Mouse (Mus musculus): Measurements from ENCODE around the gene Rtn4r. TPM values are rescaled to one million over a fixed set of nuclear protein-coding genes. Genes with fewer than 3 reads are reported as not detected.

Gene Rtn4r
- polyA plus RNA-seq, 1 experiment from 2014 or later, result 13.4 TPM

- H3K9ac ChIP-seq (replicated peaks), result no peak overlapping the region
- 78% methylated on average over 3 of the region's 3 CpGs for WGBS
- no peak overlapping the region for H3K4me3 ChIP-seq (replicated peaks)
- no peak for ATAC-seq
- no peak overlapping the region for H3K27ac ChIP-seq
- H3K4me2 ChIP-seq (replicated peaks), result no peak overlapping the region
- no peaks in the 10 kb centered on the region for H3K36me3 ChIP-seq
- H3K4me1 ChIP-seq (replicated peaks), result peaks cover 36% of the 10 kb centered on the region
- H3K27me3 ChIP-seq, result peaks cover 39% of the 10 kb centered on the region
- no peaks in the 10 kb centered on the region for H3K9me3 ChIP-seq
These were observed 1.2 kb upstream of the Rtn4r start for GRCm38 (mm10) chr16:18126211-18126610.

DNA sequence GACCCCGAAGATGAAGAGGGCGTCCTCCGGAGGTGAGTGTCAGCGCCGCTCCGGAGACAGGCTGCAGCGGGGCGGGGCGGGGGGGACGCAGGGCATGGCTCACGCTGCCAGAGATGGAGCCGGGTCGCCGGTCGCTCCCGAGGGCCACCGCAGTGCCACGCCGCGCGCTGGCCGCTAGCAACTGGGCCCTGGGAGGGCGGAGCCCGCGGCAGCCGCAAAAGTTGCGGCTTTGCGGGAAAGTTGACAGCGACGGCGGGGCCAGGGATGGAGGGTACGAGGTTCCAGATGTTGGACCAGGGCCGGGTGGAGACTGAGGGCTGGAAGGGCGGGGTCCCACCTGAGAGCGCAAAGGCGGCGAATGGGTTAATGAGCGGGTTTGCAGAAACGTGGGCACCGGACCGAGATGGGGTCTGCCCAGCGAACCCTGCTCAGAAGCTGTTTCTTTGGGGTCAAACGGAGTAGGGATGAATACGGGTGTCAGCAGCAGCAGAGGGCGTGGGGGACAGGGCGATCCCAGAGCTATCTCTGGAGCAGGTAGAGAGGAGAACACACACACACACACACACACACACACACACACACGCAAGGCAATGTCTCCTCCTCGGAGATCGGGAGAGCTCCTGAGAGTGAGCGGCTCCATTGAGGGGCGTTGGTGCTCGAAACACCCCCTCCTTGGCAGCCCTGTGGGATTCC lies 575 bp downstream of the Rtn4r start:
- ATAC-seq, result peak; percentile 58
- Histone ChIP-seq H3K36me3 (no peaks in the 10 kb centered on the region), H3K9me3 (no peaks in the 10 kb centered on the region), H3K9ac (replicated peaks) (peak overlapping the region; percentile 92), H3K4me1 (replicated peaks) (peaks cover 38% of the 10 kb centered on the region), H3K27me3 (peaks cover 42% of the 10 kb centered on the region), H3K4me3 (replicated peaks) (peak overlapping the region; percentile 77), H3K27ac (peak overlapping the region; percentile 83), H3K4me2 (replicated peaks) (peak overlapping the region; percentile 86)
- 1% methylated on average over 52 of the region's 52 CpGs for WGBS

DNA sequence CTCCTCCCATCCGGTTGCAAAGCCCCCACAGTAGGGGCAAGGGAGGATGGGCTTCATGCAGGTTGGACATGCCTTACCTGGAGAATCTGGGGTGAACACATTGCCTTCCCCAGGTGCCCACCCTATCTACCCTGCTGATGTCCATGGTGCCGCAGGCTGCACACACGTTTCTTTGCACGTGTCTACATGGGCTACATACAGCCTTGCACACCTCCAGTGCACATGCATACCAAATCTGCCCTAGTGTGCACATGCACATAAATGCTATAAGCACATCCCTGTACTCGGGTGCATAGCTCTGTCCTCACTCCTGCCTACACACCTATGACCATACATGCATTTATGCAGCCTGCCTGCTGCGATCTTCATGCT lies 1.1 kb downstream of the Rtn4r start:
- WGBS, result 55% methylated on average over 6 of the region's 6 CpGs
- no peaks in the 10 kb centered on the region for H3K36me3 ChIP-seq
- H3K9ac ChIP-seq (replicated peaks), result peak overlapping the region; percentile 92
- 0 out of 2 replicates have a peak overlapping the region, but pooled peaks have one; percentile 3 for H3K27ac ChIP-seq
- peak; percentile 7; the same call in 1 of the 2 replicates for ATAC-seq
- H3K4me2 ChIP-seq (replicated peaks), result peak overlapping the region; percentile 86
- H3K27me3 ChIP-seq, result peaks cover 42% of the 10 kb centered on the region
- H3K9me3 ChIP-seq, result no peaks in the 10 kb centered on the region
- H3K4me1 ChIP-seq (replicated peaks), result peaks cover 38% of the 10 kb centered on the region
- H3K4me3 ChIP-seq (replicated peaks), result peak overlapping the region; percentile 77

DNA sequence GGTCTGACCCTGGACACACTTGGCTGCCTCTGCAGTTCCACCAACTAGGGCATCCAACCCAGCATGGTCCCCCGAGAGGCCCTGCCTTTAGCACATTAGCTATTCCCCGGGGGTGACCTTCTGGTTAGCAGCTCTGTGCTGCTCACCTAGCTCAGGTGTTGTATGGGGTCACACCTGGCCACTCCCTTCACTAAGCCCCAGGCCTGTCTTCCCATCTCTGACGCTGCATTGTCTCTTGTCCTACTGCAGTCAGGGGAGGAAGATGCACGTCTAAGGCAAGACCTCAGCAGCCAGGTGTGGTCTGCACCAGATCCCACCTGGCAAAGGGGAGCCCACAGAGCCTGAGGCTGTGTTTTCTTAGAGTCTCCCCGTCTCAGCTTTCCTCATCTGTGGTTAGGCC lies 2.0 kb downstream of the Rtn4r start:
- peak overlapping the region; percentile 92; the same call in 1 of the 2 replicates for H3K9ac ChIP-seq (replicated peaks)
- peak overlapping the region; percentile 77 for H3K4me3 ChIP-seq (replicated peaks)
- H3K4me1 ChIP-seq (replicated peaks), result peaks cover 38% of the 10 kb centered on the region
- no peak overlapping the region for H3K27ac ChIP-seq
- H3K9me3 ChIP-seq, result no peaks in the 10 kb centered on the region
- H3K36me3 ChIP-seq, result no peaks in the 10 kb centered on the region
- 66% methylated on average over 5 of the region's 5 CpGs for WGBS
- peaks cover 37% of the 10 kb centered on the region for H3K27me3 ChIP-seq
- peak overlapping the region; percentile 86 for H3K4me2 ChIP-seq (replicated peaks)
- no peak for ATAC-seq

- Histone ChIP-seq H3K4me1 (replicated peaks) (peaks cover 38% of the 10 kb centered on the region), H3K36me3 (no peaks in the 10 kb centered on the region), H3K9ac (replicated peaks) (no peak overlapping the region), H3K4me2 (replicated peaks) (peak overlapping the region; percentile 7; the same call in 1 of the 2 replicates), H3K27ac (no peak overlapping the region), H3K27me3 (peaks cover 35% of the 10 kb centered on the region), H3K9me3 (no peaks in the 10 kb centered on the region), H3K4me3 (replicated peaks) (no peak overlapping the region)
- ATAC-seq, result no peak
- 70% methylated on average over 4 of the region's 4 CpGs for WGBS
These were observed 2.8 kb downstream of the Rtn4r start for GRCm38 (mm10) chr16:18130288-18130687.

DNA sequence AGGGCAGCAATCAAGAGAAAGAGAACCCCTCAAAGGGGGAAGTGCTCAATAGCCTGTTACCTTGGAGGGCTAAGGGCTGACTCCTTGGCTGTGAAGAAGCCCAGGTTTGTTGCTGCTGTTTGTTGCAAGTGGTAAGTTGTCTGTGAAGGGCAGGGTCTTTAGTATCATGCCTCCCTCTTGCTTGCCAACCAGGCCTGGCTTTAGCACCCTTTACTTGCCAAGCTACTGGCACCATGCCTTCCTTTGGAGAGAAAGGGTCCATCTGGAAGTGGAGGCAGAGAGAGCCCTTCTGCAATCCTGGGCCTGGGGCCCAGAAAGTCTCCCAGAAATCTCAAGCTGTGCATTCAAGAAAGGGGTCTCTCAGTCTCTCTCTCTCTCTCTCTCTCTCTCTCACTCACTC lies 3.3 kb downstream of the Rtn4r start:
- H3K27ac ChIP-seq, result 0 out of 2 replicates have a peak overlapping the region, but pooled peaks have one; percentile 25
- peaks cover 31% of the 10 kb centered on the region for H3K27me3 ChIP-seq
- no peak overlapping the region for H3K9ac ChIP-seq (replicated peaks)
- H3K36me3 ChIP-seq, result no peaks in the 10 kb centered on the region
- no peak overlapping the region for H3K4me3 ChIP-seq (replicated peaks)
- H3K4me2 ChIP-seq (replicated peaks), result peak overlapping the region; percentile 7; the same call in 1 of the 2 replicates
- peaks cover 38% of the 10 kb centered on the region for H3K4me1 ChIP-seq (replicated peaks)
- no peaks in the 10 kb centered on the region for H3K9me3 ChIP-seq
- no peak for ATAC-seq

DNA sequence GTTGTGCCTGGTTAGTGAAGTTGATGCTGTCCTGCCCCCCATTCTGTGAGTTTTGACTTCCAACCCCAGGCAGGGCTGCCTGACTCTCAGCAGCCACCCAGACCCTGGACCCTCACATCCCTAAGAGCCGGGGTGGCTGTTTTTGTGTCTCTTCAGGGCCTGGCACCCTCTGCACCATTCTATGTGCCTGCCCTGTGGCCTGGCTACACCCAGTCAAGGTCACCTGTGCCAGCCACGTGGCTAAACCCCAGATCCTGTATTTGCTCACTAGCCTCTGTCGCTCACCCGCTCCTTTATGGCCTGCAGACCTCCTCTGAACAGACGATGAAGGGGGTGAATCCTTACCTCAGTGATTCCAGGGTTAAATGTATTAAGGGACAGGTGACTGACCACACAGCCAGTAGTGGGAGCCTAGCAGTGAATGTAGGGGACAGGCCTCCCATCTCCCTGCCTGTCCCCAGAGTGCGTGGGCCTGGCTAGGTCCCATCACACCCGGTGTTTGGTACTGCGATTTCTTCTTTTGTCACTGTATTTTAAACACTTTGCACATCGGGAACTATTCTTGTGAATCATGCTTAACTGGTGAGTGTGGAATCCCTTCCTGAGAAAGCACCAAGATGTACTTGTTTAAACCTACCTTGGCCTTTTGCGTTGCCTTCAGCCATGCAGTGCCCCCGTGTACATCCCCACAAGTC lies 4.0 kb downstream of the Rtn4r start:
- Histone ChIP-seq H3K9ac (replicated peaks) (no peak overlapping the region; the same call in 1 of the 2 replicates), H3K36me3 (no peaks in the 10 kb centered on the region), H3K27me3 (peaks cover 26% of the 10 kb centered on the region), H3K4me1 (replicated peaks) (peaks cover 42% of the 10 kb centered on the region), H3K9me3 (no peaks in the 10 kb centered on the region), H3K27ac (no peak overlapping the region), H3K4me3 (replicated peaks) (no peak overlapping the region), H3K4me2 (replicated peaks) (no peak overlapping the region)
- whole genome bisulfite sequencing, result 84% methylated on average over 11 of the region's 11 CpGs
- no peak for ATAC-seq

DNA sequence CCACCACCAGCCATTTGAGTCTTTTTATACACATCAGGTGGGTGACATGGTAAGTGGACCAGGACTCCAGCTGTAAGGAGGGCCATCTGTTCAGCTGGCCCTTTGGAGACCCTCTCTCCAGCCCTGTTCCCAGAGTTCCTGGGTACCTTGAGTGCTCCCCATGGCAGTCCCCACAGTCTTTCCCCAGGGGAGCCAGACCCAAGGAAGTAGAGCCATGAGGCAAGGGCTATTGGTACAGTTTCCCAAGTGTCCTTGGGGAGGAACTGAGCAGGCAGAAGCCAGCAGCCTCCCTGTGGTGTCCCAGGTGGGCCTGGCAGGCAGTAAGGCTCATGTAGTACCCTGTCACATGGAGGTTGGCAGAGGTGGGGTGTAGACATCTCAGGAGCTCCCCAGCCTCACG lies 4.6 kb downstream of the Rtn4r start:
- WGBS, result 77% methylated on average over 1 of the region's 1 CpGs
- Histone ChIP-seq H3K27me3 (peaks cover 21% of the 10 kb centered on the region), H3K4me3 (replicated peaks) (no peak overlapping the region), H3K9me3 (no peaks in the 10 kb centered on the region), H3K9ac (replicated peaks) (no peak overlapping the region), H3K36me3 (no peaks in the 10 kb centered on the region), H3K4me2 (replicated peaks) (no peak overlapping the region), H3K27ac (no peak overlapping the region), H3K4me1 (replicated peaks) (peaks cover 37% of the 10 kb centered on the region)
- no peak for ATAC-seq

- Histone ChIP-seq H3K9ac (replicated peaks) (no peak overlapping the region), H3K4me3 (replicated peaks) (no peak overlapping the region), H3K27me3 (peaks cover 21% of the 10 kb centered on the region), H3K4me2 (replicated peaks) (no peak overlapping the region), H3K4me1 (replicated peaks) (peaks cover 37% of the 10 kb centered on the region), H3K9me3 (no peaks in the 10 kb centered on the region), H3K27ac (no peak overlapping the region), H3K36me3 (no peaks in the 10 kb centered on the region)
- WGBS, result 88% methylated on average over 3 of the region's 3 CpGs
- no peak for ATAC-seq
These were observed 5.1 kb downstream of the Rtn4r start for GRCm38 (mm10) chr16:18132575-18132974.

DNA sequence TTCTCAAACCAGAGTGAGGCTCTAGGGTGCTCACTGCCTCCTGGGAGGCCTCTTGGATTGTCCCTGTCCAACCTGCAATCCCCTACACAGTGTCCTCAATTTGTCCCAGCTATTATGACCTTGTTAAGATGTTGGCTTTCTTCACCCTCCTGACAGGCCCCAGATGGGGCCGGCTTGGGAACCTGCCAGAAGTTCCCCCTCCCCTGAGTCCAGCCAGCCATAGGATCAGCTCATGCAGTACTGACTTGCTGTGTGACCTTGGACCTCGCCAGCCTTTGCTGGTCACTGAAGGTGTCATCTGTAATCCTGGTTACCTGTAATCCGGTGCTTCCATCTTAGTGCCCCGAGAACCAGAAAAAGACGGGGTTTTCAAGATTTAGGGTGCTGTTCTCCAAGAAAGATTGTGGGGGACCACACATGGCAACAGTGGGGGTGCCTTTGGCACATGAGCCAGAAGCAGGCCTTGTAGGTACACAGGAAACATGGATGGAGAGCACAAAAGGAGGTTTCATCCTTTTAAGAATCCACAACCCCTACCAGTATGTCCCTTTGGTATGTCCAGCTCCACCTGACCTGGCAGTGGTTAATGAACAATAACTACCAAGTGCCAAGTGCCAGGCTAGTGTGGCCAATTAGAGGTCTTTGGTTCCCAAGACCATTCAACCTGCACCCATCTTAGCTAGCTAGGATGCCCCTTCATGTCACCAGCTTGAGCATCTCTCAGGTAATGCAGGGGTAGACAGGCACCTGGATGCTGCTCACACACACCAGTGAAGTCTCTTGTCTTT lies 5.9 kb downstream of the Rtn4r start:
- no peak overlapping the region for H3K27ac ChIP-seq
- 92% methylated on average over 5 of the region's 5 CpGs for WGBS
- peaks cover 33% of the 10 kb centered on the region for H3K4me1 ChIP-seq (replicated peaks)
- H3K4me3 ChIP-seq (replicated peaks), result no peak overlapping the region
- H3K36me3 ChIP-seq, result no peaks in the 10 kb centered on the region
- H3K9ac ChIP-seq (replicated peaks), result no peak overlapping the region
- peaks cover 16% of the 10 kb centered on the region for H3K27me3 ChIP-seq
- H3K9me3 ChIP-seq, result no peaks in the 10 kb centered on the region
- no peak overlapping the region for H3K4me2 ChIP-seq (replicated peaks)
- no peak for ATAC-seq

DNA sequence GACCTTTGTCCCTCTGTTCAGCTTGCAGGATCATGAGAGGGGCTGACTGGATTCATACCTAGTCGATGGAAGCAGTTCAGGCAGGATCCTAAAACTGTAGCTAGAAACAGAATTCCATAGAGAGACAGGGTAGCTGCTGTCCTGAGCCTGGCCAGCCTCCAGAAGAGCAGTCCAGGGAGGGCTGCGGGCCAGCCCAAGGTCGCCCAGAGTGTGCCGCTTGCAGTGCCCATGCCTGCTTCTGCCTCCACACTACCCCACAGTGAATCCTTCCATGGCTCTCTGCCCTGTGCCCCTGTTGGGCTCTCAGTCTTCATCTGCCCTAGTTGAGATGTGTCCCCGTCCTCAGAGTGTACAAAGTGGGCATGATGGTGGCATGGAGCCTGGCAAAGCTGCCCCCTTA lies 7.8 kb downstream of the Rtn4r start:
- no peaks in the 10 kb centered on the region for H3K36me3 ChIP-seq
- ATAC-seq, result no peak
- H3K4me2 ChIP-seq (replicated peaks), result no peak overlapping the region
- no peak overlapping the region for H3K4me3 ChIP-seq (replicated peaks)
- no peak overlapping the region for H3K27ac ChIP-seq
- H3K27me3 ChIP-seq, result peaks cover 3% of the 10 kb centered on the region
- no peaks in the 10 kb centered on the region for H3K9me3 ChIP-seq
- peaks cover 16% of the 10 kb centered on the region for H3K4me1 ChIP-seq (replicated peaks)
- H3K9ac ChIP-seq (replicated peaks), result no peak overlapping the region
- WGBS, result 86% methylated on average over 5 of the region's 5 CpGs

GRCm38 (mm10) chr16:18136015-18136414 lies 8.6 kb downstream of the Rtn4r start:
- Histone ChIP-seq H3K9ac (replicated peaks) (no peak overlapping the region), H3K4me3 (replicated peaks) (no peak overlapping the region), H3K27me3 (peaks cover 3% of the 10 kb centered on the region), H3K4me2 (replicated peaks) (no peak overlapping the region), H3K4me1 (replicated peaks) (peaks cover 8% of the 10 kb centered on the region), H3K9me3 (no peaks in the 10 kb centered on the region), H3K27ac (no peak overlapping the region), H3K36me3 (no peaks in the 10 kb centered on the region)
- ATAC-seq, result no peak
- WGBS, result 57% methylated on average over 7 of the region's 7 CpGs

Data from midbrain, embryonic 13.5 days (tissue).